Mouse (Mus musculus) testis, adult 2 months (tissue): Measurements from ENCODE around the gene Lyz1. TPM values are rescaled to one million over a fixed set of nuclear protein-coding genes. Genes with fewer than 3 reads are reported as not detected.
A peak's percentile ranks its signal among the peaks of the same experiment; 100 is the strongest.
"Not testable (repeated sequence)": the region's sequence is repeated elsewhere in the genome, so short reads cannot be mapped to it uniquely, and the experiment has no call there.

Experiments
- H3K27ac ChIP-seq: fragments of 200-500 bp; 2 replicates; pipeline ENCODE4 v1.5.1; 2012; ENCODE audit warnings: low read depth, low read length; ENCODE audit not compliant: control insufficient read depth, insufficient read depth
- H3K27me3 ChIP-seq: fragments of 200-500 bp; 2 replicates; pipeline ENCODE4 v1.6.1; 2012; ENCODE audit warnings: mild to moderate bottlenecking, low read length, moderate library complexity; ENCODE audit not compliant: control insufficient read depth, insufficient read depth
- H3K36me3 ChIP-seq: fragments of 200-500 bp; 2 replicates; pipeline ENCODE4 v1.6.1; 2012; ENCODE audit warnings: mild to moderate bottlenecking, low read length; ENCODE audit not compliant: control insufficient read depth, insufficient read depth
- H3K4me1 ChIP-seq: fragments of 200-500 bp; 2 replicates; pipeline ENCODE4 v1.6.1; 2012; ENCODE audit warnings: low read length; ENCODE audit not compliant: control insufficient read depth, insufficient read depth
- H3K4me3 ChIP-seq: fragments of 200-500 bp; 2 replicates; pipeline ENCODE4 v1.5.1; 2012; ENCODE audit warnings: low read depth, mild to moderate bottlenecking, low read length, moderate library complexity, mixed read lengths; ENCODE audit not compliant: control insufficient read depth
- CTCF ChIP-seq: fragments of 200-500 bp; IDR thresholded peaks from 2 replicates; pipeline ENCODE4 v1.5.1; 2012; ENCODE audit warnings: low read depth, mild to moderate bottlenecking, inconsistent platforms, low read length, moderate library complexity; ENCODE audit not compliant: control insufficient read depth, insufficient read depth, insufficient replicate concordance
- POLR2A ChIP-seq: fragments of 200-500 bp; IDR thresholded peaks from 2 replicates; pipeline ENCODE4 v1.6.1; 2012; ENCODE audit warnings: low read depth, mild to moderate bottlenecking, inconsistent platforms, low read length, moderate library complexity; ENCODE audit not compliant: control insufficient read depth
- polyA plus RNA-seq: library from polyadenylated mRNA; depleted of rRNA; stranded (reverse); fragments of >200 nt; gene quantifications from 2 replicates; pipeline ENCODE4 v1.2.3, GENCODE M21; 2012; rRNA removed

Lyz1 gene
- polyA plus RNA-seq, 1 experiment: 0.23 TPM

GRCm38 (mm10) chr10:117275681-117276369 lies 16.8 kb downstream of the Lyz1 start:
- Histone ChIP-seq H3K4me1 (peaks cover 3% of the 10 kb centered on the region), H3K27ac (no peak overlapping the region), H3K36me3 (no peaks in the 10 kb centered on the region), H3K4me3 (peak overlapping the region; percentile 72), H3K27me3 (no peaks in the 10 kb centered on the region)
- TF ChIP-seq POLR2A (no peak), CTCF (no peak)

- H3K36me3 ChIP-seq, H3K27ac ChIP-seq, H3K27me3 ChIP-seq, H3K4me3 ChIP-seq, H3K4me1 ChIP-seq: not testable (repeated sequence)
These were observed 18.0 kb downstream of the Lyz1 start for GRCm38 (mm10) chr10:117274645-117275044.

GRCm38 (mm10) chr10:117272023-117272422 lies 20.6 kb downstream of the Lyz1 start:
- Histone ChIP-seq H3K36me3 (no peaks in the 10 kb centered on the region), H3K4me1 (peaks cover 3% of the 10 kb centered on the region), H3K27ac (no peak overlapping the region), H3K4me3 (no peak overlapping the region), H3K27me3 (no peaks in the 10 kb centered on the region)
- no peak for TF ChIP-seq CTCF
- no peak for TF ChIP-seq POLR2A

- no peaks in the 10 kb centered on the region for H3K27me3 ChIP-seq
- TF ChIP-seq POLR2A (no peak), CTCF (no peak)
- H3K27ac ChIP-seq: no peak overlapping the region
- no peaks in the 10 kb centered on the region for H3K4me1 ChIP-seq
- no peak overlapping the region for H3K4me3 ChIP-seq
- no peaks in the 10 kb centered on the region for H3K36me3 ChIP-seq
These were observed 32.8 kb downstream of the Lyz1 start for GRCm38 (mm10) chr10:117259870-117260269.

- H3K27me3 ChIP-seq: no peaks in the 10 kb centered on the region
- H3K4me1 ChIP-seq: no peaks in the 10 kb centered on the region
- H3K4me3 ChIP-seq: no peak within 1 kb of the TSS
- TF ChIP-seq POLR2A (no peak), CTCF (no peak)
- no peaks in the 10 kb centered on the region for H3K36me3 ChIP-seq
- no peak within 1 kb of the TSS for H3K27ac ChIP-seq
These were observed 54.1 kb downstream of the Lyz1 start, which contains the start of gene 9530003J23Rik for GRCm38 (mm10) chr10:117238603-117239002. Gene 9530003J23Rik (minus strand): TSS chr10:117238703.

Other genes with a start within 250 kb of the Lyz1 start
- 0.06 and 0.20 TPM in 2 replicates for gene Lrrc10, start 247.5 kb downstream of the Lyz1 start, polyA plus RNA-seq
- 133 and 135 TPM in 2 replicates for gene Cct2, start 229.1 kb downstream of the Lyz1 start, polyA plus RNA-seq
- 8.0 and 10.3 TPM in 2 replicates for gene Frs2, start 144.3 kb downstream of the Lyz1 start, polyA plus RNA-seq
- 43.3 and 44.1 TPM in 2 replicates for gene Yeats4, start 68.4 kb downstream of the Lyz1 start, polyA plus RNA-seq
- gene 9530003J23Rik, start 54.2 kb downstream of the Lyz1 start, polyA plus RNA-seq: 0.18 and 0.33 TPM in 2 replicates
- 12.7 and 15.4 TPM in 2 replicates for gene Lyz2, start 10.5 kb downstream of the Lyz1 start, polyA plus RNA-seq
- gene Cpsf6, start 87.1 kb upstream of the Lyz1 start, polyA plus RNA-seq: 23.6 and 26.7 TPM in 2 replicates